Mouse (Mus musculus) neural tube, embryonic 11.5 days (tissue): ENCODE data around the gene Apom. TPM values are rescaled to one million over a fixed set of nuclear protein-coding genes. Genes with fewer than 3 reads are reported as not detected.

Experiments used
- ATAC-seq: fragments of 200-750 bp; cut with Nextera tagmentation; 2 replicates; pipeline ENCODE4 v1.8.0; 2017; ENCODE audit warnings: moderate number of reproducible peaks, mild to moderate bottlenecking, moderate TSS enrichment, moderate library complexity; ENCODE audit not compliant: insufficient read depth, low FRiP score, low TSS enrichment
- DNase-seq: peaks from one replicate; pipeline ENCODE4 v3.0.0-alpha.2; 2015; ENCODE audit warnings: low spot score
- H3K27ac ChIP-seq: fragments of 300-500 bp; sonication (generic); 2 replicates; pipeline ENCODE4 v1.5.1; 2014; ENCODE audit warnings: low read depth, mild to moderate bottlenecking, low read length
- H3K27me3 ChIP-seq: fragments of 300-500 bp; sonication (generic); 2 replicates; pipeline ENCODE4 v1.6.1; 2014; ENCODE audit warnings: mild to moderate bottlenecking, low read length, mixed read lengths; ENCODE audit not compliant: control insufficient read depth, insufficient read depth
- H3K36me3 ChIP-seq: fragments of 300-500 bp; sonication (generic); 2 replicates; pipeline ENCODE4 v1.6.1; 2014; ENCODE audit warnings: mild to moderate bottlenecking, low read length, moderate library complexity, mixed read lengths; ENCODE audit not compliant: control insufficient read depth, insufficient read depth
- H3K4me1 ChIP-seq: fragments of 300-500 bp; sonication (generic); 2 replicates; pipeline ENCODE4 v1.6.1; 2014; ENCODE audit warnings: low read length, mixed read lengths; ENCODE audit not compliant: control insufficient read depth, insufficient read depth
- H3K4me2 ChIP-seq: fragments of 300-500 bp; sonication (generic); 2 replicates; pipeline ENCODE4 v1.6.1; 2014; ENCODE audit warnings: low read depth, mild to moderate bottlenecking, moderate library complexity
- H3K4me3 ChIP-seq: fragments of 300-500 bp; sonication (generic); 2 replicates; pipeline ENCODE4 v1.5.1; 2014; ENCODE audit warnings: low read depth, low read length
- H3K9ac ChIP-seq: fragments of 300-500 bp; sonication (generic); 2 replicates; pipeline ENCODE4 v1.6.1; 2014; ENCODE audit warnings: mild to moderate bottlenecking, low read length
- H3K9me3 ChIP-seq: fragments of 300-500 bp; sonication (generic); 2 replicates; pipeline ENCODE4 v1.6.1; 2016; ENCODE audit warnings: low read length; ENCODE audit not compliant: control insufficient read depth
- WGBS: fragments of 180-500 bp; shearing (Covaris S2); extraction: QIAGEN DNeasy Blood & Tissue Kit; methylation state at CpG from one replicate; pipeline ENCODE4 v1.1.7; 2014; 5-methylcytosine and 5-hydroxymethylcytosine counted together
- polyA plus RNA-seq: library from polyadenylated mRNA; unstranded; fragments of >200 nt; fragmentation: Nextera tagmentation; extraction: Ambion mirVana; gene quantifications from 2 replicates; pipeline ENCODE4 v1.2.1, GENCODE M21; 2014

Apom gene
- polyA plus RNA-seq, 1 experiment from 2014 or later = 0.93 TPM

DNA sequence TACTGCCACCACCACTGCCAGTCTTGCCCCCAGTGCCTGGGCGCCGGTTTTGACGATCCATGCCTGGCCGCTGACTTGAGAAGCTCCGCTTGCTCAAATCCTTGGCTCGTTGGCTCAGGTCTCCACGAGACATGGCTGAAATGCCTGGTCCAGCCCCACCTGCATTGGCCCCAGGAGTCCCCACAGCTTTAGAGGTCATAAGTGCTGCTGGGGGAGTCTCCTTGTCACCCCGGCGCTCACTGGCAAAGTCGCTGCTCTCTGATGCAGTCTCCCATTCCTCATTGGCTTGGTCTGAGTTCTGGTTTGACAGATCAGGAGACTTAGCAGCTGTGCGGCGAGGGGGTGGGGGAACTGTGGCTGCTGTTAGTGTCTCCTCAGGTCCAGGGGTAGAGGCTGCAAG lies 23.6 kb upstream of the Apom start:
- H3K4me2 ChIP-seq = no peak overlapping the region
- ATAC-seq (no peak), DNase-seq (no peak)
- no peaks in the 10 kb centered on the region for H3K27me3 ChIP-seq
- no peak overlapping the region for H3K9ac ChIP-seq
- peaks cover 90% of the 10 kb centered on the region for H3K36me3 ChIP-seq
- H3K4me3 ChIP-seq = no peak overlapping the region
- H3K9me3 ChIP-seq = no peaks in the 10 kb centered on the region
- no peak overlapping the region for H3K27ac ChIP-seq
- no peaks in the 10 kb centered on the region for H3K4me1 ChIP-seq
- WGBS = 94% methylated on average over 12 of the region's 12 CpGs

DNA sequence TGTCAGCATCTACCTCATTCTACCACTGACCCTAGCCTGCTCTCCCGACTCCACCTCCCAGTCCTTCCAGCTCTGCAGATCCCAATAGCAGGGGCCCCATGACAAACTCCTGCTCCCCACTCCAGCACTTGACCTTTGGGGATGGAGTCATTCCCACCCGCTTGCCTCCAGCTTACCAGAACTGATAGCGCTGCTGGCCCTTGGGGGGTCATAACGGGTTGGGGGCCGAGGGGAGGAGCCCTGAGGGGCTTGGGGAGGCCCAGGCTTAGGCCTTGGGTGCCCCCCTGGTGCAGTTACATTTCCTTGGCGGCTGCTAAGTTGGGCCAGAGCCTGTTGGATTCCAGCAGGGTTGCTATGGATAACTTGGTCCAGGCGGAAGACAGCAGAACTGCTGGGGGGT lies 22.8 kb upstream of the Apom start:
- Histone ChIP-seq H3K4me1 (no peaks in the 10 kb centered on the region), H3K9ac (no peak overlapping the region), H3K9me3 (no peaks in the 10 kb centered on the region), H3K36me3 (peaks cover 89% of the 10 kb centered on the region), H3K4me3 (no peak overlapping the region), H3K27ac (no peak overlapping the region), H3K4me2 (no peak overlapping the region), H3K27me3 (no peaks in the 10 kb centered on the region)
- WGBS = 82% methylated on average over 7 of the region's 7 CpGs
- ATAC-seq = no peak
- no peak for DNase-seq

DNA sequence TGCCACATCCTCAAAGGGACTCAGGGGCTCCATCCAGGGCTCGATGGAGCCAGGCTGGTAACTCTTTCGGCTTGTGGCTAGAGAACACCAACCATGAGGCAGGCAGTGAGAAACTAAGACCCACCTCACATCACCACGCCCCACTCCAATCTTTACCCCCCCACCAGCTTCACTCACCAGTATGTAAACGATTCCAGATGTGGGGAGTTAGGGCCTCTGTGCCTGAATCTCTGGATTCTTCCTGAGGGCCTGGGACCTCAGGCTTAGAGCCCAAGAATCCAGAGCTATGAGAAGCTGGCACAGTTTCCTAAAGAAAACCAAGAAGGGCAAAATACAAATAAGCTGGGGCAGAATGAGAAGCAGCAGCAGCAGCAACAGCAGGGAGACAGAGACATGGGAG lies 22.1 kb upstream of the Apom start:
- no peak for DNase-seq
- Histone ChIP-seq H3K36me3 (peaks cover 87% of the 10 kb centered on the region), H3K9me3 (no peaks in the 10 kb centered on the region), H3K27ac (no peak overlapping the region), H3K4me2 (no peak overlapping the region), H3K4me1 (no peaks in the 10 kb centered on the region), H3K27me3 (no peaks in the 10 kb centered on the region), H3K9ac (no peak overlapping the region), H3K4me3 (no peak overlapping the region)
- ATAC-seq = no peak
- 88% methylated on average over 4 of the region's 4 CpGs for WGBS

DNA sequence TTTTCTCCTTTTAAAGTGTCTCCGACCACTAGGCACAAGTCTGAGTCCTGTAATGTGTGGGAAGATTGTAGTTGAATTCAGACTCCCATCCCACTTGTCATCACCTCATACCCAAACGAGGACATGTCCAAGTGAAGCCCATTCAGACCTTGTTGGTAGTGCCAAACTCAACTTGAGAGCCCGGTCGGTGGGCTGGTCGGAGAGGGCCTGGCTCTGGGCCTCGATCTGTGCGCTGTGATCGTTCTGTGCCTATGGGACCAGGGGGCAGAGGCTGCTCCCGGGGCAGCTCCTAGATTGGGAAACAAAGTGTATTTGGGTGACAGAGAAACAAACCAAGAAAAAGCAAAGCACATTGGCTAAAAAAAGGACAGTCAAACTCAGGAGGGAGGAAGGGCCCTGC lies 21.2 kb upstream of the Apom start:
- Histone ChIP-seq H3K36me3 (peaks cover 79% of the 10 kb centered on the region), H3K4me1 (no peaks in the 10 kb centered on the region), H3K27me3 (no peaks in the 10 kb centered on the region), H3K27ac (no peak overlapping the region), H3K9me3 (no peaks in the 10 kb centered on the region), H3K9ac (no peak overlapping the region), H3K4me3 (no peak overlapping the region), H3K4me2 (no peak overlapping the region)
- no peak for DNase-seq
- ATAC-seq = no peak
- 93% methylated on average over 9 of the region's 9 CpGs for WGBS

DNA sequence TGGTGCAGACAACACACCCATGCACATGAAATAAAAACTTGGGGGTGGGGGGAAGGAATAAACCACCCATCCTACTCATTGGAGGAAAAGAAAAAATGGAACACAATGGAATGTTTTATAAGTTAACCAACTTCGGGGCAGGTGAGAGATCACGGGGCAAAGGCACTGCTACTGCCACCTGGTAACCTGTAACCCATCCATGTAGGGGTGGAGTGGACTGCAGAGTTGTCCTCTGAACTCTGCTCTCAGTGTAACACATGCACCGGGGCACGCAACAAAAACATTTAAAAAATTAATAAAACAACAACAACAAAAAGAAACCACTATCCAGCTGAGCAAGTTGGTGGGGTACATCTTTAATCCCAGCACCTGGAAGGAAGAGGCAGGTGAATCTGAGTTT lies 20.3 kb upstream of the Apom start:
- H3K9ac ChIP-seq = no peak overlapping the region
- ATAC-seq = no peak
- peaks cover 69% of the 10 kb centered on the region for H3K36me3 ChIP-seq
- H3K27me3 ChIP-seq = no peaks in the 10 kb centered on the region
- WGBS = 97% methylated on average over 4 of the region's 4 CpGs
- H3K4me1 ChIP-seq = no peaks in the 10 kb centered on the region
- no peak overlapping the region for H3K4me2 ChIP-seq
- H3K27ac ChIP-seq = no peak overlapping the region
- H3K9me3 ChIP-seq = no peaks in the 10 kb centered on the region
- no peak for DNase-seq
- H3K4me3 ChIP-seq = no peak overlapping the region

DNA sequence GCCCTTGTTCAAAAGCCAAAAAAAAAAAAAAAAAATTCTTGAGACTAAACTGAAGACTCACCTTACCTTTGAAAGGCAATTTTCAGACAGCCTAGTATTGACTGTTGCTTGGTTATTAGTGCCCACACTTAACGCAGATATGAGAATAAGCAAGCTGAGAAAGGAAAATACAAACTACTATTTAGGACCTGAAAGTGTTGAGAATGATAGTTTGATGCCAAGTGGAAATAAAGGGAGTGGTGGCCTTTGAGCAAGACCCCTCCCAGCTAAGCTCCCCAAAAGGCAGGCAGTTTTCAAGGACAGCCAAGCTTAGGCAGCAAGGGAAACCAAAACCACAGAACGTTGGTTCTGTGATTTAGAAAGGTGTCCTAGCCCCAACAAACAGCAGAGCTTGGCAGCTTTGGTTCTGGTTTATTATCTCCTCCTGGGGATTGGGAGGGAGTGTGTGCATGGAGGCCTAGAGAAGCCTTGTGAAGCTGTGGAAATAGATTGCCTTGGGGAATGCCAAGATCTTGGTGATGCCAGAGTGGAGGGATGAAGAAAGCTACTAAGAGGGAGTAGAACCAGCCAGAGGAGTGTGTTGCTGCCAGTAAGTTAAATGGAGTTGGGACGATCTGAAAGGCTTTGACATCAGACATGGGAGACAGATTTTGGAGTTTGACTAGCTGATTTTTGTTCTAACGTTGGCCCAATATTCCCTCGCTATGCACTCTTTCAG lies 16.2 kb upstream of the Apom start:
- H3K4me3 ChIP-seq = no peak overlapping the region
- H3K4me2 ChIP-seq = no peak overlapping the region
- no peaks in the 10 kb centered on the region for H3K4me1 ChIP-seq
- H3K27ac ChIP-seq = no peak overlapping the region
- H3K9me3 ChIP-seq = no peaks in the 10 kb centered on the region
- ATAC-seq (no peak), DNase-seq (peak; percentile 29)
- 72% methylated on average over 5 of the region's 5 CpGs for WGBS
- no peak overlapping the region for H3K9ac ChIP-seq
- peaks cover 55% of the 10 kb centered on the region for H3K36me3 ChIP-seq
- H3K27me3 ChIP-seq = no peaks in the 10 kb centered on the region

DNA sequence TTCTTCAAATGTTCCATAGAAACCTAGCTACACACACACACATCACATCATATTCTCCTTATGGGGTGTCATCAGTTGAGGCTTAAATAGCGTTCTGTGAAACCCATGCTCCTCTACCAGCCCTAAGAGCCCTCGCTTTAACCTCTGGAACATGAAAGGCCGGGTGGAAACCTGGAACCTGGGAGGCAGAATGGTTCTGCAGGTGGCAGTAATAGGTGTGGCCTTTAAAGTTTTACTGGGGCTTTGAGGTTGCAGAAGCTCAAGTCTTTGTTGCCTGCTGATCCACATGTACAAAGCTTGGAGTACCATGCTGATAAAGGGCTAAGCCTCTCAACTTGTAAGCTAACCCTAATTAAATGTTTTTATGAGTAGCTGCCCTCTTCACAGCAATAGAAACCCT lies 15.5 kb upstream of the Apom start:
- WGBS = 64% methylated on average over 3 of the region's 3 CpGs

DNA sequence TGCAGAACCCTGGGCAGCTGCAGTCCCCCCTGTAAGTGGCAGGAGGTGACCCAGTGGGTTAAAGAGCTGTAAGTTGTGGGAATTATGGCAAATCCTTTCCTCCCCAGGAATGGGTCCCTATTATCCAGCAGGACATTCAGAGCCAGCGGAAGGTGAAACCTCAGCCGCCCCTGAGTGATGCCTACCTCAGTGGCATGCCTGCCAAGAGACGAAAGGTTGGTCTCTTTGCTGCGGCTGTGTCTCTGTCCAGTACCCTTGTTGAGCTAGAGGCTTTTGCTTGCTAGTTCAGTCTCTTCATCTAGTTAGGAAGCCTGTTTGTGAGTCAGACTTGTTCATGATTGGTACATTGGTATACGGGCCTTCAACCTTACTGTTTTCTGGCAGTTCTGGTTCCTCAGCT lies 14.3 kb upstream of the Apom start:
- Histone ChIP-seq H3K27ac (no peak overlapping the region), H3K36me3 (peaks cover 60% of the 10 kb centered on the region), H3K4me1 (no peaks in the 10 kb centered on the region), H3K9ac (no peak overlapping the region), H3K4me3 (no peak overlapping the region), H3K9me3 (no peaks in the 10 kb centered on the region), H3K27me3 (no peaks in the 10 kb centered on the region), H3K4me2 (no peak overlapping the region)
- DNase-seq = no peak
- no peak for ATAC-seq
- WGBS = 94% methylated on average over 5 of the region's 5 CpGs

More for the DNA sequence above, 15.5 kb upstream of the Apom start:
- Histone ChIP-seq H3K4me3 (no peak overlapping the region), H3K36me3 (peaks cover 56% of the 10 kb centered on the region), H3K9ac (no peak overlapping the region), H3K27ac (no peak overlapping the region), H3K9me3 (no peaks in the 10 kb centered on the region), H3K27me3 (no peaks in the 10 kb centered on the region), H3K4me2 (no peak overlapping the region), H3K4me1 (no peaks in the 10 kb centered on the region)
- ATAC-seq (no peak), DNase-seq (no peak)

DNA sequence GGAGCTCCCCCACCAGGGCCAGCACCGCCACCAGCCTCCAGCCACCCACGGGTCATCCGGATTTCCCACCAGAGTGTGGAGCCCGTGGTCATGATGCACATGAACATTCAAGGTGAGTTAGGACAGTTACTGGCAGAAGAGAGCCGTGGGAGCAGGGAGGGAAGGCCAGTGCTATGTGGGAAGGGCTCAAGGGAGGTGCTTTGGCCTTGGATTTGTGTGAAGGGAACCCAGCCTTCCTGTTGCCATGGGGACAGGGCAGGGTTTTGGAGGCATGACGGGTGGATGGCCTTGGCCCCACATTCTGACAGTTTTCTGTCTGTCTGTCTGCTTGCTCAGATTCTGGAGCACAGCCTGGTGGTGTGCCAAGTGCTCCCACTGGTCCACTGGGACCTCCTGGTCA lies 10.1 kb upstream of the Apom start:
- Histone ChIP-seq H3K36me3 (peaks cover 68% of the 10 kb centered on the region), H3K9ac (no peak overlapping the region), H3K4me3 (no peak overlapping the region), H3K27ac (no peak overlapping the region), H3K9me3 (no peaks in the 10 kb centered on the region), H3K27me3 (no peaks in the 10 kb centered on the region), H3K4me2 (no peak overlapping the region), H3K4me1 (peaks cover 6% of the 10 kb centered on the region; the same call in 1 of the 2 replicates)
- 93% methylated on average over 6 of the region's 6 CpGs for WGBS
- ATAC-seq = no peak
- no peak for DNase-seq
